Mouse (Mus musculus) hematopoietic multipotent progenitor cell, adult 10-12 weeks (in vitro differentiated cells): ENCODE results near the gene Bad. TPM values are rescaled to one million over a fixed set of nuclear protein-coding genes. Genes with fewer than 3 reads are reported as not detected.

Experiments used
- polyA plus RNA-seq: library from polyadenylated mRNA; stranded (reverse); fragments of >175 nt; gene quantifications from 2 replicates; pipeline ENCODE4 v1.2.3, GENCODE M21; 2012; ENCODE audit warnings: low replicate concordance

Bad gene
- 51.8 and 69.7 TPM in 2 replicates for polyA plus RNA-seq

DNA sequence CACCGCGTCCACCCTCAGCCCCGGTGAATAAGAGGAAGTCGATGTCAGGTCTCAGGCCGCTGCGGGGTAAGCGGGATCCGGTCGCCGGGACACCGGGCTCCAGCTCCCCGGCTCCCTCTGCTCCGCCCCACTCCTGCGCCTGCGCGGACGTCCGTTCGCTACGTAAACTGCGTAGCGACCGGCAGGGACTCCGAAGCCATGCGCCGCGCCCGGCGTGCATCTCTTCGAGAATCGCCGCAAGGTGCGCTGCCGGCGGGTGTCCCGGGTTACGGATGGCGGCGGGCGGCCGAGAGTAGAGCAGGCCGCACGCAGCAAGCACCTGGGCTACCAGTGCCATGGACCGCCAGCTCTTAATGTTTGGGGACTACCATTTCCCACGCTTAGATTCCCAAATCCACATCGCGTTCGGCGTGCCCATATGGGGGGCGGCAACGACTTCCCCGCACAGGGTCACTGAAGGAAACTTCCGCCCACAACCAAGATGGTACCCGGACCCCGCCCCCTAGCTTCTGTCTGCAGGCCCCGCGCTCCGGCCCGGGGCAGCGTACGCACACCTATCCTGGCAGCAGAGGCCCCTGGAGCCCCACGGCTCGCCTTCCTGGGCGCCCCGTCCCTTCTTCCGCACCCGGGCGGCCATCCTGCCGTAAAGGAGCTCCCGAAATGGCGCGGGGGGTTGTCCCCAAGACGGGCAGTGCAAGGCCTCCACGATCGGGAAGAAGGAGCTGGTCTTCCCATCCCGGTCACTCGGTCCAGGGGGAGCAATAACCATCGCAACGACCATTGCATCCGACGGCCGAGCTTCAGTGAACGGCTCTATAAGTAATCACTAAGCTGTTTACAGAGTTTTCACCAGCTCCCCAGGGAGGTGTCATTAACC is at the start of gene Bad:
Bad (plus strand) TSS at position 490 of the 877 bp plus-strand sequence.

DNA sequence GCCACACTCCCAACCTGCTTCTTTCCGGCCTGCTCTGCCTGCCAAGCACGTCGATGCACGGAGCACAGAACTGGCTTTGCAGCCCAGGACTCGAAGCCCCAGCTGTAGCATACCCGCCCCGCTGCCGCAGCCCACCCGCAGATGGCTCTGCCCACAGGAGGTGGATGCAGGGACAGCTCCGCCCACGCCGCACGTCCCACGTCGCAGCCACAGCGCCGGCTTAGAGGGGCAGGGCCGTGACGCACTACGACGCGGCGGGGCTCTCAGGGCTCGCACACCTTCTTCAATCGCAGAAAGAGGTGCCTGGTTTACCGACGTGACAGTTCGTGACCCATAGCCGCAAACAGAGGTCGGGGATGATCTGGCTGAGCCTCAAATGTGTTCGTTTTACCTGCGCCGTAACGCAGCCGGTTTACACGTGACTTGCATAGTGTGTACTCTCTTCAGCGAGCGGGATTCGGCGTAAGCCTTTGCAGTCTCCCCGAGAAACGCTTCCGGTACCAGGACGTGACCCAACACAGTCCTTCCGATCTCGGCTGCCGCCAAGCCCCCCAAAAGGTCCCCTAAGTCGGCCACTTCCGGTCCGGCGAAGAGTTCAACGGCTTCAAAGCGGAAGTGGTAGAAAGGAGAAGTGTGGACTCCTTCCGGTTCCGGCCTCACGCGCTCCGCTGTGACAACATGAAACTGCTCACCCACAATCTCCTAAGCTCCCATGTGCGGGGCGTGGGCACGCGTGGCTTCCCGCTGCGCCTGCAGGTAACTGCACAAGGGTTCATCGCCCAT is 32.0 kb upstream of the Bad start, which contains the start of the genes Trmt112 and Prdx5:
Trmt112 (plus strand) TSS at position 192 of the 783 bp plus-strand sequence.
Prdx5 (minus strand) TSS at position 600 of the 783 bp plus-strand sequence.

DNA sequence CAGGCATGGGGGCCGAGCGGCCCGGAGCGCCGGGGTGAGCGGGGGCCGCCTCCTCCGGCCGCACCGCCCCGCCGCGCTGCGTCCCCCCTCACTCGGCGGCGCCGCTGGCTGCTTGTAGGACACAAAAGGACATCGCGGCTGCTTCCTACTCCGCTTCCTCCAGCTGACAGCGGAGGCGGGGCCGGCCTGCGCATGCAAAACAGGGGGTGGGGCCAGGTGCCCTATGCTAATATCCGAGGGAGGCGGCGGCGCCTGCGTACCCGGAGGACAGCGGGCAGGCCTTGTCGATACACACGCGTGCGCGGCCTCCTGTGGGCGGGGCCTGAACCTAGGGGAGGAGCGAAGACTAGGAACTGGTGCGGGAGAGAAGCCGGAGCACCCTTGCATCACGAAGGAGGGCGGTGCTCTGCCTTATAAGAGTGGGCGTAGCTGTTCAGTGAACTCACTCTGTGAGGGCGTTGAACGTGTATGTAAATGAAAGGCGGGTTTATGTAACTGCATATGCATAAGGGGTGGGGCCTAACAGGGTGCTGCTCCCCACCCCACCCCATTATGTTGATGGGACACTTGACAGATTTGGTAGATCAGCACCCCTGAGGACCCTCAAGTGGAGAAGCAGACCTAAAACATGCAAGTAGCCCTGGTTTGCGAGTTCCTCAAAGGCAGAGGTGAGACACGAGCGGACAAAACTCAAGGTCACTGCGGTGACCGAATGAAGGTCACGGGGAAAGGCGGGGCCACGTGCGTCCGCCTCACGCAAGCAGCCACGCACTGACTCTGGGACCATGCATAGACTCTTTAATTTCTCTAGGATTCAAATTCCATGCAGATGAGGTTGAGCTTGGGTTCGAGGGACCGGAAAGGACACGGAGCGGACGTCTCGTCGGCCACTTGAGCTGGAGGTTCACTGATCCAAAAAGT is 19.8 kb upstream of the Bad start, which contains the start of gene Esrra:
Esrra (minus strand) TSS at position 167 of the 921 bp plus-strand sequence.

GRCm38 (mm10) chr19:6925307-6925573 is 16.4 kb upstream of the Bad start, which contains the start of gene Catsperz:
Gene Catsperz (minus strand): TSS chr19:6925380.

GRCm38 (mm10) chr19:6934195-6934977 is 7.3 kb upstream of the Bad start, which contains the start of gene Kcnk4:
Gene Kcnk4 (minus strand): TSS chr19:6934515.

GRCm38 (mm10) chr19:6942249-6942691 is 609 bp downstream of the Bad start, which contains the start of gene Gpr137:
Gene Gpr137 (minus strand): TSS chr19:6942480.

DNA sequence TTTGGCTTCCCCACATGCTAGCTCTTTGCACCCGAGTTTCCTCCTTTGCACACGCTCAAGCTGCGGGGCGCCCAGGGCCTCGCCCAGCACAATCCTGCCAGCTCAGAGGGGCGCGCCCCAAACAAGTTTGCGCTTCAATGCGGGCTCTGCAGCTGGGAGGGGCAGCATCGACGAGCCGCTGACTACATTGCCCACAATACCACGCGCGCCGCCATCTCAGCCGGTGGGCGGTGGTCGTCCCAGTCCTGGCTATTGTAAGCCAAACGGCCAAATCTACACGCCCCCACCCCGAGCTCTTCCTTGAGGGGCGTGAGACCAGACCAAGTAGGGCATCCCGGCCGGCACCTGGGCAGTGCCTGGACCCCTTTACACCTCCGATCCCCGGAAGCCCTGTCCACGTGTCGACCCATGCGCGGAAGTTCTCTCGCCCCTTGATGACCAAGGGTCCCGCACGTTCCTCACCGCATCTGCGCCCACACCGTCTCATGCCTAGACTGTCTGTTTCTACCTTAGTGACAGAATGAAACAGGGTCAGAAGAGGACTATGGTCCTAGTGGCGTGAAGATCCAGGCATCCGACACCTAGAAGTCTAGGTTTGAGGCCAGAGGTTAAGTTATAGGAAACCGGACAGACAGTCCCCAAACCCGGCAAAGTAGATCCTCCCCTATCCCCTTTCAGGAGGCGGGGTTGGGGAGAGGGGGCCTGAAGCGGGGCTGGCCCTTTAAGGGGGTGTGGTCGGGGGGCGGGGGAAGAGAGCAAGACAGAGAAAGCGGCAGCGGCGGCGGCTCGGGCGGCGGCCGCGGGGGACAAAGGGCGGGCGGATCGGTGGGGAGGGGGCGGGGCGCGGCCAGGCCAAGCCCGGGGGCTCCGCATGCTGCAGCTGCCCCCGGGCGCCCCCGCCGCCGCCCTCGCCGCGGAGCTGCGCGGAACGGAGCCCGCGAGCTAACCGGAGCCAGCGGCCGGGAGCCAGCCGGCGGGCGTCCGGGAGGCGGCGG is 32.8 kb downstream of the Bad start, which contains the start of gene Ppp1r14b:
Ppp1r14b (plus strand) TSS at position 758 of the 995 bp plus-strand sequence.

GRCm38 (mm10) chr19:6975537-6976521 is 34.2 kb downstream of the Bad start, which contains the start of gene Plcb3:
Gene Plcb3 (minus strand): TSS chr19:6976470.

DNA sequence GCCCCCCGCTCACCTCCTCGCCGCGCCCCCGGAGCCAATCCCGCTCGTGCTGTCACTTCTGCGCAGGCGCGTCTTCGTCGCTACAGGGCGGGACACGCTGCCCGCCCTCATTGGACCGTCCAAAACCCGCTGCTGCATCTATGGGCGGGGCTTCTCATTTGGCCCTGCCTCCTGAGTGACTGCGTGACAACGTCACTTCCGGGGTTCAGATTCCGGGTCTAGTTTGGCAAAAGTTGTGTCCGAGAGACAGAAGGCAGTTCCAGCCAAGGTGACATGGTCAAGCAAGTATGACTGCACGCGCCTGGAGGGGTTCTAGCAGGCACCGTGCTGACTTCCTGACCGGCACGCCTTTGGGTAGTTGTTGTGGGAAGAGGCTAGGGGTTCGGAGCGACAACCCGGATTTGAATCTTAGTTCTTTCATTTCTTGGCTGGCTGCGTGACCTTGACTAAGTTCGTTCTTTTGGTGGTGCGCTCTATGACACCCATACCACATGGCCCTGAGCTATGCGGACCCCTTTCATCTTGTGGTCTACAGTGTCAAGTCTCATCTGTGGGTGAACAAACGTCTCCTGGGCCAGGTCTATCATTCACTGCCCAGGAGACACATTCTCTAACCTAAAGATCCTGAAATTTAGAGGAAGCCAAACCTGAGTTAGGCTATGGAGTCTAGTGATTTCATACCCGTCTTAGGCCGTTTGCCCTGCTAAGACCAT is 38.9 kb downstream of the Bad start, which contains the start of gene Fkbp2:
Fkbp2 (minus strand) TSS at position 121 of the 713 bp plus-strand sequence.

DNA sequence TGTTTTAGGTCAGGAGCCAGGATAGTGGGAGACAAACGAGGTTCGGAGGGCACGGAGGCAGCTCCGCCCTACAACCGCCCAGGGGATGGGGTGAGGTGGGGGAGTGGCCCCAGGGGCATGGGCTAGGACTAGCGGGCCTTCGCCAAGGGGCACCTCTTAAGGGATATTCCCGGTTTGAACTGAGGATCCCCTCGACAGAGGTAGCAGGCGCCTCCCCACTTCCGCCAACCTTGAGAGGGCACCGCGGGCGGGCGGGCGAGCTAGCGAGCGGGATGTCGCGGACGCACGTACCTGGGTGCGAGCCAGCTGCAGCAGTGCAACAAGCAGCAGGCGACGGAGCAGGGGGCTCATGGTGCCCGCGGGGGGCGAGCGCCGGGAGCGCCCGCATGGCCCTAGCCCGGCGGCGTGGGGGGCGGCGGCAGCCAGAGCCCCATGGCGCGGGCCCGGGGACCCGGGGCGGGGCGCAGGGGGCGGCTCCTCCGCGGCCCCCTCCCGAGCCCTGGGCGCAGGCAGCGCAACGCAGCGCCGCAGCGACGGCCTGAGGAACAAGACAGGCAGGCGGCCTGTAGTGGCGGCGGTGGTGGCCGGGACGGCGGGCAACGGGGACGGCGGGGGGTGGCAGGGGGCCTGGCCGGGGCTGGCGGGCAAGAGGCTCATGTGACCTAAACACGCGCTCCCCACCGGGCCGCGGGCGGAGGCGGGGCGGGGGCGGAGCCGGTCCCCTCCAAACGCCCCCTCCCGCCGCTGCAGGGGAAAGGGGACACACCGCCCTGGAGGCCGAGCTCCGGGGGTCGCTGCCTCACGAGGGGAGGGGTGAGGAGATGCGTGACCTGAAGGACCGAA is 45.6 kb downstream of the Bad start, which contains the start of gene Vegfb:
Vegfb (minus strand) TSS at position 591 of the 843 bp plus-strand sequence.

GRCm38 (mm10) chr19:6992011-6992858 is 50.6 kb downstream of the Bad start, which contains the start of gene Dnajc4:
Gene Dnajc4 (minus strand): TSS chr19:6992572.

DNA sequence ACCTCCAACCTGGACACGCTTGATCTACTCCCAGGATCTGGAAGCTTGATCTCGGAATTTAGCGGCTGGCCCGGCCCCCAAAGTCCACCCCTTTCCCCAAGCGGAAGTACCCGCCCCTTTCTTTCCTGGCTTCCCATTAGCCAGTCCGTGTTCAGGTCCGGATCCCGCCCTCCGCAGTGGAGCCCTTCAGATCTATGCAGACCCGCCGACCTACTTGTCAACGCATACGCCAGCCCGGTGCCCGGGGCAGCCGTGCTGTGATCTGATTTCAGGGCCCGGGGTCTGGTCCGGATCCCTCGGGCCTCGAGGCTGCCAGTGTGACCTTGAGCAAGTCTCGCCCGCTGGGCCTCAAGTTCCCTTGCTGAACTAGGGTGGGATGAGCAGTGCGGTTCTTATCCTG is 54.3 kb downstream of the Bad start, which contains the start of the genes Nudt22 and Trpt1:
Nudt22 (minus strand) TSS at position 112 of the 400 bp plus-strand sequence.
Trpt1 (plus strand) TSS at position 126 of the 400 bp plus-strand sequence.

